Mouse (Mus musculus) forebrain, postnatal 0 days (tissue): ENCODE measurements at regions not wholly inside any gene's neighbourhood (a gene's known extent, or its start where the extent isn't known, plus 50 kb on each side); places are given as distances from the start of the nearest gene placed in this dataset.

Source experiments
- ATAC-seq: fragments of 200-750 bp; cut with Nextera tagmentation; 2 replicates; pipeline ENCODE4 v1.8.0; 2017; ENCODE audit warnings: mild to moderate bottlenecking, moderate library complexity
- DNase-seq: peaks from one replicate; pipeline ENCODE4 v3.0.0-alpha.2; 2015
- H3K27ac ChIP-seq: fragments of 300-500 bp; sonication (generic); 2 replicates; pipeline ENCODE4 v1.5.1; 2014; ENCODE audit warnings: low read depth, mild to moderate bottlenecking, antibody characterized with exemption, low read length, moderate library complexity, mixed read lengths
- H3K27me3 ChIP-seq: fragments of 300-500 bp; sonication (generic); 2 replicates; pipeline ENCODE4 v1.6.1; 2014; ENCODE audit warnings: mild to moderate bottlenecking, low read length, mixed read lengths; ENCODE audit not compliant: insufficient read depth
- H3K36me3 ChIP-seq: fragments of 300-500 bp; sonication (generic); 2 replicates; pipeline ENCODE4 v1.6.1; 2014; ENCODE audit warnings: mild to moderate bottlenecking, moderate library complexity; ENCODE audit not compliant: insufficient read depth
- H3K4me1 ChIP-seq: fragments of 300-500 bp; sonication (generic); 2 replicates; pipeline ENCODE4 v1.6.1; 2014; ENCODE audit warnings: antibody characterized with exemption; ENCODE audit not compliant: insufficient read depth
- H3K4me2 ChIP-seq: fragments of 300-500 bp; sonication (generic); 2 replicates; pipeline ENCODE4 v1.6.1; 2014; ENCODE audit warnings: low read depth, mild to moderate bottlenecking, moderate library complexity
- H3K4me3 ChIP-seq: fragments of 300-500 bp; sonication (generic); 2 replicates; pipeline ENCODE4 v1.5.1; 2014; ENCODE audit warnings: low read depth, low read length, mixed read lengths
- H3K9ac ChIP-seq: fragments of 300-500 bp; sonication (generic); 2 replicates; pipeline ENCODE4 v1.6.1; 2014; ENCODE audit warnings: mild to moderate bottlenecking
- H3K9me3 ChIP-seq: fragments of 300-500 bp; sonication (generic); 2 replicates; pipeline ENCODE4 v1.6.1; 2016; ENCODE audit warnings: low read length
- CTCF ChIP-seq: sonication (generic); IDR thresholded peaks from 2 replicates; pipeline ENCODE4 v1.5.1; 2016; ENCODE audit warnings: antibody characterized with exemption, control low read depth, low read depth
- WGBS: fragments of 180-500 bp; shearing (Covaris S2); extraction: QIAGEN DNeasy Blood & Tissue Kit; methylation state at CpG from one replicate; pipeline ENCODE4 v1.1.7; 2014; 5-methylcytosine and 5-hydroxymethylcytosine counted together

DNA sequence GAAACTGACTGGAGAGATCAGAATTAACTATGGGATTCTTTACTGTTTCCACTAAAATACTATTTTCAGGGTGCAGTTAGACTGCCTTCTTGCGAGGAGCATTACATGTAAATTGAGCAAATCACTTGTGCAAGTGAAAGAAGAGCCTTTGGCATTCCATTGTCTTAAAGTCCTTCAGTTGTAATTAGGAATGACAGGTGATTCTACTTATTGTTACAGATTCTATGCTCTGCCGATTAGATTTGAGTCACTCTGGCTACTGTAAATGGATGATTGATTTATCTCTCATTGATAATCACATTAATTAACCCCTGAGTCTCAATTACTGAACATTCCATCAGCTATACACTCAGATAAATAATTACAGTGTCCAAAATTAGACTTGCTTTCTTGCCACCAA, 2784.9 kb upstream of the Gm12353 start:
- Histone ChIP-seq H3K4me3 (no peak overlapping the region), H3K4me1 (no peaks in the 10 kb centered on the region), H3K27me3 (no peaks in the 10 kb centered on the region), H3K9ac (no peak overlapping the region), H3K27ac (no peak overlapping the region), H3K36me3 (no peaks in the 10 kb centered on the region), H3K9me3 (no peaks in the 10 kb centered on the region), H3K4me2 (no peak overlapping the region)
- TF ChIP-seq CTCF = no peak
- 35% methylated on average over 2 of the region's 2 CpGs for WGBS
- no peak for DNase-seq
- no peak for ATAC-seq

DNA sequence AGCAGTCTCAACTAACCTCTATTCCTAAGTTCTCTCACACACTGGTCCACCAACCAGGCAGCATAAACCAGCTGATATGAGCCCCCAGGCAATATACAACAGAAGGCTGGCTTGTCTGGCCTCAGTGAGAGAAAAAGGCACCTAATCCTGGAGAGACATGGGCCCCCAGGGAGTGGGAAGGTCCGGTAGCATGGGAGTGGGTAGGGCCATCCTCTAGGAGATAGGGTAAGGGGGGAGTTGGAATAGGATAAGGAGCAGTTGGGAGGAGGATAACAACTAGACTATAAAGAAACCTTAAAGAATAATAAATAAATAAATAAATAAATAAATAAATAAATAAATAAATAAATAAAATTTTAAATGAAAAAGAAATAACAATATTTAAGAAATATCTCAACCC, 2773.7 kb upstream of the Gm12353 start:
- WGBS = 91% methylated on average over 1 of the region's 1 CpGs
- Histone ChIP-seq H3K27ac (no peak overlapping the region), H3K27me3 (no peaks in the 10 kb centered on the region), H3K4me3 (no peak overlapping the region), H3K36me3 (no peaks in the 10 kb centered on the region), H3K9me3 (no peaks in the 10 kb centered on the region), H3K4me2 (no peak overlapping the region), H3K4me1 (no peaks in the 10 kb centered on the region), H3K9ac (no peak overlapping the region)
- no peak for TF ChIP-seq CTCF
- no peak for ATAC-seq
- DNase-seq = no peak

DNA sequence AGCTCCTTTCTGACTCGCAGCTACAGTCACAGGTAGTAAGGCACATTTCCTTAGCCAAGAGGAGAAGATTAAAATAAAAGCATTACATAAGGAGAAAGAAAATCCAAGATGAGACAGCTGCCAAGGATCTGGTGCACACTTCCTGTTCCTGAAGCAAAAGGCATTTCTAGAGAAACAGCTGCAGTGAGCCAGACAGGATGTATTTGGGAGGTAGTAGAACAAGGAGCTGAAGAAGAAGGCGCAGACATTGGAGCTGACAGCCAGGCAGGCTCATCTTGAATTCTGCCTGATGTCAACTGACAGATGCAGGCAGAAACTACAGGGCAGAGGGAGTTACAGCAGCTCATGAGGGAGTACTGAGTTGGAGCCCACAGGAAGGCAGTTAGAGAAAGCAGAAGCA, 2757.2 kb upstream of the Gm12353 start:
- Histone ChIP-seq H3K27ac (no peak overlapping the region), H3K4me3 (no peak overlapping the region), H3K9ac (no peak overlapping the region), H3K9me3 (no peaks in the 10 kb centered on the region), H3K27me3 (no peaks in the 10 kb centered on the region), H3K4me1 (no peaks in the 10 kb centered on the region), H3K4me2 (no peak overlapping the region), H3K36me3 (no peaks in the 10 kb centered on the region)
- WGBS = 82% methylated on average over 2 of the region's 2 CpGs
- DNase-seq (peak; percentile 4), ATAC-seq (no peak)
- TF ChIP-seq CTCF = no peak

DNA sequence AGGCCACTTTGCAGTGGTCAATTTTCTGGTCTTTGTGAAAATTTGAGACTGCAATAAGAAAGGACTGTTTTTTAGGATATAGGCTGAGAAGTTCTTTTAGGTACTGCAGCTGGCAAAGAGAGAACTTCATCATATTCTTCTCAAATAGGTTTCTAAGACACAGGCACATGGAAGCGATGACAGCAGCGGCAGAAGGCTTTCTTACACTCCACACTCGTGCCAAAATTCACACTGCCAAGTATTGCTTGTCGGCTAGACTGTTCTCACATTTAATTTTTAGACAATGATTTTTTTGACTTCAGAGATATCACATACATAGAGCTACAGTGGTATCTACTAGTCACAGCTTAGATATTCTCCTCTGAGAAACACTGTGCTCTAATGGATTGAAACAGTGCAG, 2752.6 kb upstream of the Gm12353 start:
- DNase-seq = peak; percentile 74

More for the DNA sequence above, 2752.6 kb upstream of the Gm12353 start:
- Histone ChIP-seq H3K4me3 (no peak overlapping the region), H3K27ac (no peak overlapping the region), H3K4me2 (no peak overlapping the region), H3K36me3 (no peaks in the 10 kb centered on the region), H3K9me3 (no peaks in the 10 kb centered on the region), H3K27me3 (no peaks in the 10 kb centered on the region), H3K9ac (no peak overlapping the region), H3K4me1 (no peaks in the 10 kb centered on the region)
- 75% methylated on average over 4 of the region's 4 CpGs for WGBS
- TF ChIP-seq CTCF = no peak
- peak; percentile 96 for ATAC-seq
